Mouse (Mus musculus) lung, adult 18-20 months (tissue): Measurements from ENCODE around the gene Coro2b.
A peak's percentile ranks its signal among the peaks of the same experiment; 100 is the strongest.

Source experiments
- DNase-seq, 2 experiments: peaks; one replicate each; pipeline ENCODE4 v3.0.0; 2022; ENCODE audit warnings: mixed read lengths in 2 of 2

Coro2b gene

DNA sequence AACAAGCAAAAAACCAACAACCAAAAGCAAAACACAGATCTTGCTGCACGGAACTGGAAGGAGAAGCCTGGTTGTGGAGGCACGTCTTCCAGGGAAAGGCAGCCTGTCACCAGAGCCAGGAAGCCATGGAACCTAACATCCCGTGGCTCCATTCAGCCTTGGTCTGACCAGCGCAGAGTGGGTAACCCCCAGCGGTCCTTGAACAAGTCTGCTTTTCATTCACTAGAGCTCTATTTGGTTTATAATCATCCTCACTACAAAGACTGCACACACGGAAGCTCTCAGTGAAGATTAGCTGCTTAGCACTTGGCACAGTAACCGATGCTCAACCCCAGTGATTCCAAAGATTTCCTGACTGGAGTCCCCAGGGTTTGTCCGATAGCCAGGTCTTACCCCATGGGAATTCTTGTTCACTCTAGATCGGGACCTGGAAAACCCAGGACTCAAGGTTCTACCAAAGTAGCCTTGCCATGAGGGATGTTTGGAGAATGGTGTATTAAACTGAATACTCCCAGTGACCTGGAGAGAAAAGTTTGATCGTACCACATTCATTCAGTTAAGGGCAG lies 154.2 kb downstream of the Coro2b start:
- no peak for DNase-seq

DNA sequence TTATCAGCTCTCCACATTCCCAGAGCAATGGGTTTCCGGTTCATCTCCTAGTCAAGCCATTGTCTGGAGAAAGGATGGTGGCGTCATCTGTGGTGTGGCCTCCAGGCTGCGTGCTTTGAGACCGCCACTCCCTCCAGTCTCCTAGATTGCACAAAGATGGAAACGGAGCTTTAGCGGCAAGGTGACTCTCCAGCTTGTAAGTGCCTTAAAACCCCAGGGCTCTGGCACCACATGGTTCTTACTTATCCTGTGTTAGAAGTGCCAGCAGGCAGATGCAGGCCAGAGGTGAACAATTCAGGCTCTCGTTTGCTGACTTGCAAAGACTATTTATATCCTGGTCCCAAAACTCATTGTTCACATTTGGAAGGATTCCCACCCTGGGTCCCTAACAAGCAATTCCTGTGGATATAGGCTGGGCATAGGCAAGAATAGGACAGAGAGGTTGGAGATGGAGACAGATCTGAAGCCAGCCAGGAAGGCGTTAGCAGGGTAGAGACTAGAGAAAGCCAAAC lies 155.4 kb downstream of the Coro2b start:
- no peak for DNase-seq

DNA sequence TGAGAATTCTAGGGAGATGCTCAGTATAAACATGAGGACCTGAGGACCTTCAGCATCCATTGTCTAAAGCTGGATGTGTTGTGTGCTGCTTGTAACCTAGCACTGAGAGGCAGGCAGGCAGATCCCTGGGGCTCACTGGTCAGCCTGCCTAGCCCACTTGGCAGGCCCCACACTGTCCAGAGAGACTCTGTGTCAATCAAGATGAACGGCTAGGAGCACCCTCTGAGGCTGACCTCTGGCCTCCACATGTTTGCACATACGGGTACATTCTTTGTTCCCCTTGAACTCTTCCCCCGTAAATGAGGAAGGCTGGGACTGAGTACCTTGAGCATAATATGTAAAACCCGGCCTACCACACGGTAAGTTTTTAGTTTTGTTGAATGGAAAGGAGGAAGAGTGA lies 156.5 kb downstream of the Coro2b start:
- DNase-seq = no peak

DNA sequence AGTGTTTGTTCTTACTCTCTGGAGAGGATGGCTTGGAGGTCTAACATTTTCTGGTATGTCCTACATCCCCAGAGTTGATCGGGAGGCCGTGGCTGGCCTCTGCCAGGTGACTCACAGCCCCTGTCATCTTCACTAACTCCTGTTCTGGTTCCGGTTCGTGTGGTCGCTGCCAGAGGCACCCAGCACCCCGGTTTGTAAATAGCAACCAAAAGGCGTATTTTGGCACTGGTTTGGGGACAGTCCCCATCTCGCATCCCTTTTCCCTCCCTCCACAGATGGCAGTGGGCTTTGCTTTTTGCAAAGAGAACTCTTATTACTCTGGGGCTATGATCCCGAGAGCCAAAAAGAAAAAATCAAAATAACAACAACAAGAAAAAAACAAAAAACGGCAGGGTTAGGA lies 158.9 kb downstream of the Coro2b start:
- no peak for DNase-seq

DNA sequence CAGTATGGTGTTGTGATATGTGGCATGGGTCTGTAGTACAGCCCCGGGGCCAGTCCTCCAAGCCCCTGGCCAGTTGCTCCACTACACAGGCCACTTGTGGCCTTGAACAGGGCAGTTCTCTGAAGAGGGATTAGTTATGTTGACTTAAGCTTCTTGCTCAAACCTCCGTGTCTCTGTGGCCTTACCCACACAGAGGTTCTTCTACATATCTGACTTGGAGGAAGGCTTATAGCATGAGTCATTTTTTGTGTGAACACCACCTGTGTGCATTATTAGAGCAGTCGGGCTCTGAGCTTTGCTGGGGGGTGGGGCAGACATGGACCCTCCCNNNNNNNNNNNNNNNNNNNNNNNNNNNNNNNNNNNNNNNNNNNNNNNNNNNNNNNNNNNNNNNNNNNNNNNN lies 162.6 kb downstream of the Coro2b start:
- DNase-seq = peak; percentile 61 to 78

DNA sequence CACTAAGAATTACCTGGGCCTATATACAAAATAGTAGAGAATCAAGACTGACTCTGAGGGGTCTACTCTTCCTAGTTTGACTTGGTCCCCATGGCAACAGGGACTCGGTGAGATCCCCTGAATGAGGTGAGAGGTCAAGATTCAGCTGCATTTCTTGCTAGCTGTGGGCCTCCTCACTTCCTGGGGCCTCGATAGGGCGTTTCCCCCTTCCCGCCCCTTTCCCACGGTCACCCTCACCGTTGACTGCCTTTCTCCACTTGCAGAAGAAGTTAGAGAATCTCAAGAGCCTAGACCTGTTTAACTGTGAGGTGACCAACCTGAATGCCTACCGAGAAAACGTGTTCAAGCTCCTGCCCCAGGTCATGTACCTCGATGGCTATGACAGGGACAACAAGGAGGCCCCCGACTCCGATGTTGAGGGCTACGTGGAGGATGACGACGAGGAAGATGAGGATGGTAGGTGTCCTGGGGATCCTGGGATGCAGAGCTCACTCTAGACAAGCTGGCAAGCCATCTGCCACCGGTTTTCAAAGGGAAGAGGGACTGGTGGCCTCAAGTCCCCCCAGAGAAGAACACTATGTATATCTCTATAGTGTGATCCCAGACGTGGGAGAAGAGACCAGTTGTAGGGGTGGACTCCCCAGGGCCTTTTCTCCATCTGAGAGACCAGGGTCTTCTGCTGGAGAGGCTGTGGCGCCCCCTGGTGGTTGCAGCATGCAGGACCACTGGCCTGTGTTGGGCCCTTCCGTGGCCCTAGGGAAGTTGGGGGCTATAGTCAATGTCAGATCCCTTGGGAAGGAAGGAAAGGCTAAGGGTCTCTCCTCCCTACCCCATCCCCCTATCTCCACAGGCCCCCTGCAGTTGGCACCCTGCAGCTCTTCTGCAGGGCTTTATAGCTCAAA lies 163.4 kb downstream of the Coro2b start:
- peak; percentile 73 to 76 for DNase-seq

DNA sequence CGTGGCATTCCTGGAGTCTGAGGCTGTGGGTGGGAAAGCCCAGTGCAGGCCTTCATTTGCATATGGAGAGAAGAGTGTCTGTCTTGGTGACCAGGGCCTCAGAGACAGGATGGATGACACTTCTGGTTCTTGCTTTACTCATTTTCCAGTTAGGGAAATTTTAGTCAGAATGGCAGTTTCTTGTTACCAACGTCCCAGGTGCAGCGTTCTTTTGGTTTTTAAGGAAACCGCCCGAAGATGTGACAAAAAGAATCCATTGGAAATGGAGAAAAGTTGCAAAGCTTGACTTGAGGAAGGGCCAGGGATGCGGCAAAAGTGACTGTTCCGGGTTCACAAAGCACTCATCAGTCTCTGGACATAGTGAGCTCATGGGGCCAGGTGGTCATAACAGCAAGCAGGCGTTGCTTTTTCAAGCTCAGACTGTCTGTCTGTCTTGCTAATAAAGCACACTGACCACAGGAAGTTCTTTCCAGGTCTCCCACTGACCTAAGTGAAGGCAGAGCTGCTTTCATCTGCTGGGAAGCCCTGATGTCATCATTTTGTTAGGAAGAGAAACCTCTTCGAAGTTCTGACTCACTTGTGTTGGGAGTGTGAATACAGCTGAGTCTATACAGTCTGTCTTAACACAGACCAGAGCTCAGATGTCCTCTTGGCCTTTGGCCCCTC lies 164.2 kb downstream of the Coro2b start:
- no peak for DNase-seq

DNA sequence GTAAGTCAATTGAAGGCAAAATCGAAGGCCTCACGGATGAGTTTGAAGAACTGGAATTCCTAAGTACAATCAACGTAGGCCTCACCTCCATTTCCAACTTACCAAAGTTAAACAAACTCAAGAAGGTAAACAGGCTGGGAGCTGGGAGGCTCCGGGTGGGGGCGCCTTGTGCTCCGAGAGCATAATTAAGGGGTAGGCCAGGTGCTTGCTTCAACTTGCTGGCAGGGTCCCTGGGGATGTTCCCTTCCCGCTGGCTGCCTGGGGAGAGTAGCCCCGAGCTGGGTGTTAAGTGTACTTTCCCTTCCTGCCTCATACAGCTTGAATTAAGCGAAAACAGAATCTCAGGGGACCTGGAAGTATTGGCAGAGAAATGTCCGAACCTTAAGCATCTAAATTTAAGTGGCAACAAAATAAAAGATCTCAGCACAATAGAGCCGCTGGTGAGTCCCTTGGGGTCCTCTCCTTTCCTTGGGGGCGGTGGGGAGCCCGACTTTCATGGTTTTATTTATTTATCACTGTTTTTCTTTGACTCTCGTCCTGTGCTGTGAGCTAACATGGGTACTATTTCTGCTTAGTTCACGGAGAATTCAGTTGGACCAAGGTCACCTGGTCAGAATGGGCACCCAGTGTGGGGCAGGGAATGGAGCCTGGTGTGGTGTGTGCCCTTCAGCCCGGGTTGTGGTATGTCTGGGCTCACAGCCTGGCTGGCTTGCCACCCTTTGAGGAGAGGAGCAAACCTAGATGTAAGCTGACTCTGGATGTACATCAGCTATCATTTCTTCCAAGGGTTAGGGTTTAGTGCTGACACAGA lies 164.9 kb downstream of the Coro2b start:
- DNase-seq = peak; percentile 67 to 74

DNA sequence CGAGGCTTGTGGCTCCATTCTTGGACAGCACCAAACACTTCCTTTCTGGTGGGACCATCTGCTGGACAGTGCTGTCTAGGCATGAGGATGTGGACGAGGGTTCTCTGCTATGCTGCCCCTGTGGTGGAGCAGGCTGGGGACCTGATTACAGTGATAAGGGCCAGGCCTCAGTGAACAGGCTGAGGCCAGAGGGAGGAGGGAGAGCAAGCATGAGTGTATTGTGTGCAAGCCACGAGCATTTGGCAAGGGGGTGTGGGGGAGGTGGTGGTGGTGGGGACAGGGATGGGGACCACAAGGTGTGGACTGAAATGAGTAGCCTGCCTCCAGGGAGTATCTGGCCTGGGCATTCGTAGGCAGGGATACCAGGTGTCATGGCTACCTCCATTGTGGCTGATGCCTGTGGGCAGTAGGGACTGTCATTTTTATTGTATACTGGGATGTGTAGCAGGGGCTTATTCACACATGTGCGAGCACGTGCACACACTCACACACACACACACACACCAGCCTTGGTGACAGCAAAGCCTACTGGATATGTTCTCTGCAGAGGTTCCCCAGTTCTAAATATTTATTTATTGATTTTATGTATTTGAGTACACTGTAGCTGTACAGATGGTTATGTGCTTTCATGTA lies 166.1 kb downstream of the Coro2b start:
- DNase-seq = no peak

DNA sequence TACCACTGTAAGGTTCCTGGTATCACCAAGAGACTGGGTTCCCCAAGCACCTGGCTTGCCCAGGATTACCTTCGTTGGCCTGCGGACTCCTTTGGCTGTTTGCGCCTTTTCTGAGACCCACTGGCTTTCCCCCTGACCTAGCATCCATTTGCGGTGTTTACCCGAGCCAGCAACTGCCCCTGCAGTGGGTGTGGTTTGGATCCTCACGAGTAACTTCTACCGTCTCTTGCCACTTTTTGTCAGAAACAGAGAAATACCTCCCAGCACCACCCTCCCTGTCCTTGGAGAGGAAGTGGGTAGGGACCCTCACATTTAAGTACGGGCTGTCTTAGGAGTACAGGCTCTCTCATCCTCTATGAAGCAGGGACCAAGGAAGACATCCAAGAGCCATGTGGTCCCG lies 166.7 kb downstream of the Coro2b start:
- no peak for DNase-seq
